Mouse (Mus musculus): Measurements from ENCODE around the gene Vmn2r102. TPM values are rescaled to one million over a fixed set of nuclear protein-coding genes. Genes with fewer than 3 reads are reported as not detected.

The Vmn2r102 gene
- polyA plus RNA-seq (2012; fragmentation: generic; extraction: Trizol) = not detected

GRCm38 (mm10) chr17:19660028-19660427 is at the start of gene Vmn2r102:
Gene Vmn2r102 (plus strand): TSS chr17:19660328.

Other genes with a start within 250 kb of the Vmn2r102 start
- not detected for gene Vmn2r100, start 155.6 kb upstream of the Vmn2r102 start, polyA plus RNA-seq (2012; fragmentation: generic; extraction: Trizol)
- not detected for gene Vmn2r101, start 83.1 kb upstream of the Vmn2r102 start, polyA plus RNA-seq (2012; fragmentation: generic; extraction: Trizol)
- gene Vmn2r103, start 113.0 kb downstream of the Vmn2r102 start, polyA plus RNA-seq (2012; fragmentation: generic; extraction: Trizol) = not detected